Mouse (Mus musculus) liver, adult 2 months (tissue): Measurements from ENCODE around the gene Tmem181a.
"Not testable (repeated sequence)": the region's sequence is repeated elsewhere in the genome, so short reads cannot be mapped to it uniquely, and the experiment has no call there.

Source experiments
- CTCF ChIP-seq: fragments of 200-500 bp; IDR thresholded peaks from 2 replicates; pipeline ENCODE4 v1.5.1; 2011; ENCODE audit warnings: low read depth, low read length, control low read depth
- POLR2A ChIP-seq: fragments of 200-500 bp; IDR thresholded peaks from 2 replicates; pipeline ENCODE4 v1.6.1; 2011; ENCODE audit warnings: low read length, control low read depth; ENCODE audit not compliant: insufficient read depth; ENCODE audit errors: extremely low read depth

DNA sequence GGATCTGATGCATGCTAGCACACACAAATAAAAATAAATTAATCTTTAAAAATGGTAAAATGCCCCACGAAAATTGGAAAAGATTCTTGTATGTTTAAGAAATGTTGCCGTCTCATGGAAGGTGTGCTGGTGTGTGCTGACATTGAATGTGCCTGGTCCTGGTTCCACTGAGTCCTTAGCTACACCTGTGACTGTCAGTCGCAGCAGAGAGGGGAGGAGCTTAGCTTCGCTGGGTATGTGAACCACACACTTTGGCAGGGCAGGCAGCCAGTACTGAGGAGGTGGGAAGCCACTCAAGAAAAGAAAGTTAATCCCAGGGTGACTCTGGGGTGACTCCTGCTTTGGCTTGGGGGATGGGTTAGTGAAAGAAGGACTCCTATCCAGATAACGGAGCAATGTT, 37.2 kb downstream of the Tmem181a start:
- TF ChIP-seq CTCF, POLR2A: not testable (repeated sequence)
